Mouse (Mus musculus) lung, postnatal 0 days (tissue): ENCODE measurements at regions not wholly inside any gene's neighbourhood (a gene's known extent, or its start where the extent isn't known, plus 50 kb on each side); places are given as distances from the start of the nearest gene placed in this dataset.

Experiments
- CTCF ChIP-seq: IDR thresholded peaks from 2 replicates; pipeline ENCODE4 v1.5.1; 2016; ENCODE audit warnings: antibody characterized with exemption, mild to moderate bottlenecking
- EP300 ChIP-seq: IDR thresholded peaks from 2 replicates; pipeline ENCODE4 v1.6.1; 2016; ENCODE audit warnings: antibody characterized with exemption, mild to moderate bottlenecking, control low read depth

GRCm38 (mm10) chr16:77502026-77502425, 99.9 kb downstream of the Gm11146 start:
- TF ChIP-seq CTCF = no peak
- no peak for TF ChIP-seq EP300
